Mouse (Mus musculus) MEL (cell line): ENCODE results near the gene Cdh13. TPM values are rescaled to one million over a fixed set of nuclear protein-coding genes. Genes with fewer than 3 reads are reported as not detected.

Experiments used
- DNase-seq: peaks from one replicate; pipeline ENCODE4 v3.0.0; 2011; ENCODE audit warnings: low read depth, low spot score
- H3K27ac ChIP-seq: 2 replicates; pipeline ENCODE4 v1.5.1; 2012; ENCODE audit warnings: low read depth, mild to moderate bottlenecking, control low read depth, low read length, moderate library complexity; ENCODE audit not compliant: control insufficient read depth
- H3K27me3 ChIP-seq, 2 experiments: fragments of 150-350 bp in 1 of 2; sonication (generic) in 1 of 2; 2 replicates each; pipeline ENCODE4 v1.6.1; 2012; ENCODE audit warnings: low read length in 2 of 2, mild to moderate bottlenecking in 2 of 2, improper control_type of control experiment in 1 of 2, moderate library complexity in 1 of 2; ENCODE audit not compliant: insufficient read depth in 2 of 2, control insufficient read depth in 1 of 2
- H3K36me3 ChIP-seq, 2 experiments: 2 replicates each; pipeline ENCODE4 v1.6.1; 2012 to 2014; ENCODE audit warnings: low read length in 2 of 2, improper control_type of control experiment in 1 of 2, inconsistent platforms in 1 of 2, mild to moderate bottlenecking in 1 of 2; ENCODE audit not compliant: insufficient read depth in 2 of 2, control insufficient read depth in 1 of 2
- H3K4me1 ChIP-seq, 2 experiments: fragments of 150-350 bp in 1 of 2; sonication (generic) in 1 of 2; 2 replicates each; pipeline ENCODE4 v1.6.1; 2012; ENCODE audit warnings: low read length in 2 of 2, improper control_type of control experiment in 1 of 2, mild to moderate bottlenecking in 1 of 2; ENCODE audit not compliant: insufficient read depth in 2 of 2, control insufficient read depth in 1 of 2
- H3K4me3 ChIP-seq, 2 experiments: fragments of 150-350 bp in 1 of 2; sonication (generic) in 1 of 2; 2 replicates each; pipeline ENCODE4 v1.5.1; 2012; ENCODE audit warnings: low read depth in 2 of 2, low read length in 2 of 2, mild to moderate bottlenecking in 2 of 2, moderate library complexity in 2 of 2, control low read depth in 1 of 2, improper control_type of control experiment in 1 of 2; ENCODE audit not compliant: control insufficient read depth in 1 of 2, insufficient read depth in 1 of 2
- H3K79me2 ChIP-seq: 2 replicates; pipeline ENCODE4 v1.6.1; 2012; ENCODE audit warnings: mild to moderate bottlenecking, low read length, moderate library complexity; ENCODE audit not compliant: control insufficient read depth, poor library complexity, insufficient read depth
- H3K9ac ChIP-seq: 2 replicates; pipeline ENCODE4 v1.6.1; 2012; ENCODE audit warnings: low read depth, mild to moderate bottlenecking, control low read depth, low read length, moderate library complexity; ENCODE audit not compliant: control insufficient read depth, poor library complexity, severe bottlenecking
- H3K9me3 ChIP-seq: fragments of 150-350 bp; sonication (generic); replicated peaks from 2 replicates; pipeline ENCODE4 v1.6.1; 2012; ENCODE audit warnings: mild to moderate bottlenecking, low read length, improper control_type of control experiment, moderate library complexity; ENCODE audit not compliant: insufficient read depth
- CHD2 ChIP-seq: IDR thresholded peaks from 2 replicates; pipeline ENCODE4 v1.6.1; 2011; ENCODE audit warnings: low read length, improper control_type of control experiment
- E2F4 ChIP-seq: IDR thresholded peaks from 2 replicates; pipeline ENCODE4 v1.6.1; 2011; ENCODE audit warnings: low read depth, low read length, improper control_type of control experiment, borderline replicate concordance
- ELF1 ChIP-seq: IDR thresholded peaks from 2 replicates; pipeline ENCODE4 v1.6.1; 2014; ENCODE audit warnings: low read depth, mild to moderate bottlenecking, inconsistent platforms, low read length, improper control_type of control experiment, moderate library complexity
- EP300 ChIP-seq, 2 experiments: IDR thresholded peaks; 2 replicates each; pipeline ENCODE4 v1.6.1; 2011; ENCODE audit warnings: improper control_type of control experiment in 2 of 2, low read length in 2 of 2, low read depth in 1 of 2, mild to moderate bottlenecking in 1 of 2
- GABPA ChIP-seq: IDR thresholded peaks from 2 replicates; pipeline ENCODE4 v1.6.1; 2012; ENCODE audit warnings: low read depth, mild to moderate bottlenecking, inconsistent platforms, low read length, improper control_type of control experiment, moderate library complexity
- GATA1 ChIP-seq: IDR thresholded peaks from 2 replicates; pipeline ENCODE4 v1.6.1; 2011; ENCODE audit warnings: low read depth, low read length, improper control_type of control experiment
- HCFC1 ChIP-seq: IDR thresholded peaks from 2 replicates; pipeline ENCODE4 v1.6.1; 2012; ENCODE audit warnings: low read depth, mild to moderate bottlenecking, inconsistent platforms, low read length, improper control_type of control experiment, moderate library complexity
- JUND ChIP-seq: IDR thresholded peaks from 2 replicates; pipeline ENCODE4 v1.6.1; 2011; ENCODE audit warnings: low read depth, mild to moderate bottlenecking, improper control_type of control experiment, low read length
- MXI1 ChIP-seq: IDR thresholded peaks from 2 replicates; pipeline ENCODE4 v1.6.1; 2011; ENCODE audit warnings: mild to moderate bottlenecking, low read depth, low read length, improper control_type of control experiment
- MYB ChIP-seq: IDR thresholded peaks from 2 replicates; pipeline ENCODE4 v1.6.1; 2011; ENCODE audit warnings: mild to moderate bottlenecking, low read depth, low read length, improper control_type of control experiment
- MYC ChIP-seq: IDR thresholded peaks from 2 replicates; pipeline ENCODE4 v1.6.1; 2011; ENCODE audit warnings: low read depth, mild to moderate bottlenecking, low read length, improper control_type of control experiment, moderate library complexity
- NELFE ChIP-seq: IDR thresholded peaks from 2 replicates; pipeline ENCODE4 v1.6.1; 2011; ENCODE audit warnings: low read depth, low read length, improper control_type of control experiment
- NRF1 ChIP-seq: IDR thresholded peaks from 2 replicates; pipeline ENCODE4 v1.6.1; 2014; ENCODE audit warnings: low read depth, mild to moderate bottlenecking, inconsistent platforms, low read length, improper control_type of control experiment, moderate library complexity; ENCODE audit not compliant: poor library complexity, insufficient read depth, severe bottlenecking
- POLR2A ChIP-seq, 2 experiments: IDR thresholded peaks; 2 replicates each; pipeline ENCODE4 v1.6.1; 2011 to 2012; ENCODE audit warnings: low read length in 2 of 2, mild to moderate bottlenecking in 2 of 2, control low read depth in 1 of 2, improper control_type of control experiment in 1 of 2, low read depth in 1 of 2, moderate library complexity in 1 of 2; ENCODE audit not compliant: control insufficient read depth in 1 of 2, insufficient read depth in 1 of 2, poor library complexity in 1 of 2
- POLR2AphosphoS2 ChIP-seq: IDR thresholded peaks from 2 replicates; pipeline ENCODE4 v1.6.1; 2011; ENCODE audit warnings: low read length, improper control_type of control experiment
- POLR2AphosphoS5 ChIP-seq: IDR thresholded peaks from 2 replicates; pipeline ENCODE4 v1.6.1; 2012; ENCODE audit warnings: low read depth, borderline replicate concordance, mild to moderate bottlenecking, inconsistent platforms, low read length, moderate library complexity, mixed read lengths
- RCOR1 ChIP-seq: IDR thresholded peaks from 2 replicates; pipeline ENCODE4 v1.6.1; 2012; ENCODE audit warnings: low read depth, mild to moderate bottlenecking, inconsistent platforms, low read length, improper control_type of control experiment
- SIN3A ChIP-seq: IDR thresholded peaks from 2 replicates; pipeline ENCODE4 v1.6.1; 2012; ENCODE audit warnings: low read length, improper control_type of control experiment, inconsistent platforms
- SMC3 ChIP-seq: IDR thresholded peaks from 2 replicates; pipeline ENCODE4 v1.6.1; 2011; ENCODE audit warnings: low read depth, low read length, improper control_type of control experiment
- TBP ChIP-seq: IDR thresholded peaks from 2 replicates; pipeline ENCODE4 v1.8.0; 2011; ENCODE audit warnings: low read depth, low read length, improper control_type of control experiment
- USF1 ChIP-seq: IDR thresholded peaks from 2 replicates; pipeline ENCODE4 v1.6.1; 2014; ENCODE audit warnings: low read depth, mild to moderate bottlenecking, inconsistent platforms, low read length, improper control_type of control experiment, moderate library complexity
- USF2 ChIP-seq, 2 experiments: IDR thresholded peaks; 2 replicates each; pipeline ENCODE4 v1.6.1; 2011 to 2012; ENCODE audit warnings: improper control_type of control experiment in 2 of 2, low read length in 2 of 2, borderline replicate concordance in 1 of 2, inconsistent platforms in 1 of 2, low read depth in 1 of 2, mild to moderate bottlenecking in 1 of 2; ENCODE audit not compliant: insufficient read depth in 1 of 2
- ZC3H11A ChIP-seq: IDR thresholded peaks from 2 replicates; pipeline ENCODE4 v1.6.1; 2012; ENCODE audit warnings: low read depth, mild to moderate bottlenecking, inconsistent platforms, low read length, improper control_type of control experiment
- ZMIZ1 ChIP-seq: IDR thresholded peaks from 2 replicates; pipeline ENCODE4 v1.6.1; 2012; ENCODE audit warnings: low read depth, mild to moderate bottlenecking, inconsistent platforms, low read length, improper control_type of control experiment, moderate library complexity
- ZNF384 ChIP-seq: IDR thresholded peaks from 2 replicates; pipeline ENCODE4 v1.6.1; 2012; ENCODE audit warnings: low read depth, mild to moderate bottlenecking, inconsistent platforms, low read length, improper control_type of control experiment
- polyA plus RNA-seq, 2 experiments: library from polyadenylated mRNA; stranded (reverse) in 1 of 2; unstranded in 1 of 2; fragments of >175 nt in 1 of 2; fragments of >200 nt in 1 of 2; gene quantifications; 2 replicates each; pipeline versions ENCODE4 v1.2.1 to v1.2.4; 2012; ENCODE audit warnings: low replicate concordance in 2 of 2, low read depth in 1 of 2; ENCODE audit not compliant: insufficient read length in 2 of 2, insufficient read depth in 1 of 2, missing spikeins in 1 of 2
- total RNA-seq: library from RNA; depleted of rRNA; stranded (reverse); fragments of 300-350 nt; gene quantifications from 2 replicates; pipeline ENCODE4 v1.2.3, GENCODE M21; 2012

Gene Cdh13
- total and polyA plus RNA-seq, 3 experiments = not detected

DNA sequence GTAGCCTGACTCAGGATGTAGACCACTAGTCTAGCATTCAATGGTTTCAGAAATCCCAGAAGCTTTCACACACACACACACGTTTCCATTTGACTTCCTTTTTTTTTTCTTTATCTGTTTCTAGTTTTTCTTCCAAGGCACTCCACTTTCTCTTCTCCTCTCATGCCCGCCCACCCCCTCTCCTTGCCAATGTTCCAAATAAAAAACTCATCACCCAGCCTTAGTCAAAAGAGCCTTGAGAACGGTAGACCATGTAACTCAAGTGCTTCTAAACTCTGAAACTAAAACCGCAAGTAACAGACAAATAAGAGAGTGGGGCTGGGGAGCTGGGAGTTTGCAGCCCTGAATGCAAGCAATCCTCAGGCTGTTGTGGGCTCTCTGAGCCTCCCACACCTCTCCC, 69.5 kb downstream of the Cdh13 start:
- no peak for DNase-seq
- Histone ChIP-seq H3K9ac (no peak overlapping the region), H3K9me3 (no peaks in the 10 kb centered on the region), H3K4me1 (no peaks in the 10 kb centered on the region), H3K4me3 (no peak overlapping the region), H3K36me3 (no peaks in the 10 kb centered on the region), H3K27me3 (no peaks in the 10 kb centered on the region), H3K27ac (no peak overlapping the region), H3K79me2 (no peaks in the 10 kb centered on the region)
- TF ChIP-seq MYB (no peak), HCFC1 (no peak), ELF1 (no peak), GATA1 (no peak), JUND (no peak), ZMIZ1 (no peak), ZNF384 (no peak), SMC3 (no peak), EP300 (IDR thresholded peaks at IDR 0.05; ENCODE audit: low read depth in 1 of 2, low read length in 2 of 2) (no peak), RCOR1 (no peak), MYC (no peak), E2F4 (no peak), POLR2A (IDR thresholded peaks at IDR 0.05; ENCODE audit: control insufficient read depth in 1 of 2, insufficient read depth in 1 of 2, low read depth in 1 of 2, low read length in 2 of 2, poor library complexity in 1 of 2) (no peak), USF1 (no peak), POLR2AphosphoS2 (no peak), NELFE (no peak), TBP (no peak), POLR2AphosphoS5 (no peak), NRF1 (no peak), GABPA (no peak)

- Histone ChIP-seq H3K27ac (no peak overlapping the region), H3K27me3 (no peaks in the 10 kb centered on the region), H3K9ac (no peak overlapping the region)
- TF ChIP-seq MXI1 (no peak), CHD2 (no peak), MYC (no peak), ZC3H11A (no peak), USF2 (IDR thresholded peaks at IDR 0.05; ENCODE audit: borderline replicate concordance in 1 of 2, insufficient read depth in 1 of 2, low read depth in 1 of 2, low read length in 2 of 2) (no peak), SIN3A (no peak)
- TF ChIP-seq, all 39 proteins: peak for 0
- no peak for DNase-seq
- Histone ChIP-seq H3K4me3 (no peak overlapping the region), H3K36me3 (no peaks in the 10 kb centered on the region), H3K4me1 (no peaks in the 10 kb centered on the region), H3K79me2 (no peaks in the 10 kb centered on the region), H3K9me3 (no peaks in the 10 kb centered on the region)
Observed at GRCm38 (mm10) chr8:118357067-118357466, 73.5 kb downstream of the Cdh13 start.
